Comparison of ENCODE assay signal across 7 mouse cellular contexts in the genomic region with DNA sequence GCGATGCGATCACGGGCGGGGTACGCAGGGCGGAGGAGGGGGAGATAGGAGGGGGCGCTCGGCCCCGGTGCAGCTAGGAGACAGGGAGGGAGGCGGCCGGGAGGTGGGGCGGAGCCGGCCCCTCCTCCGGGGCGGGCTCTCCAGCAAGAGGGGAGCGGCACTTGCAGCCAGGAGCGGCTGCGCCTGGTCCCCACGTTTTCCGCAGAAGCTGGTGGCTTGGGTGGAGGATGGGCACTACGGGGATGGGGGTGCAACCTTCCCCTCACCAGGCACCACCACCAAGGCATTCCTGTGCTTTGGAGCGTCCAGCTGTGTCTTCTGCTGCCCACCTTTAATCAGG. TPM values are rescaled to one million over a fixed set of nuclear protein-coding genes. Genes with fewer than 3 reads are reported as not detected.
DNase-seq lines count a peak whose midpoint lies in the region; ATAC-seq lines count a peak whose summit lies in the region.

TSS of gene Fbxo41 (minus strand) at position 84 of the 340 bp plus-strand sequence.

- DNase-seq in thymus, postnatal 4 days = peak; percentile 31
- no peak for DNase-seq in thymus, postnatal 0 days (ENCODE audit: low spot score)
- DNase-seq in cerebellum, postnatal 25 days = peak; percentile 82 to 87
- peak; percentile 74 to 78 for DNase-seq in frontal cortex, postnatal 36 days (ENCODE audit: low spot score in 2 of 2)
- peak in 1 of 2 experiments; percentile 76 for DNase-seq in left cerebral cortex, adult 8-10 months (ENCODE audit: low spot score in 2 of 2)
- DNase-seq in midbrain, embryonic 14.5 days = peak; percentile 83

- peak within 1 kb of the TSS; percentile 74 for H3K4me3 ChIP-seq in midbrain, embryonic 14.5 days (replicated peaks; ENCODE audit: low read depth, low read length)

- H3K9me3 ChIP-seq in midbrain, embryonic 14.5 days (ENCODE audit: control insufficient read depth, low read length) = no peaks in the 10 kb centered on the region

- H3K27ac ChIP-seq in midbrain, embryonic 14.5 days (replicated peaks; ENCODE audit: low read depth, low read length) = peak within 1 kb of the TSS; percentile 86

- H3K36me3 ChIP-seq in midbrain, embryonic 14.5 days (ENCODE audit: control insufficient read depth, insufficient read depth, low read length) = no peaks in the 10 kb centered on the region

- H3K4me1 ChIP-seq in midbrain, embryonic 14.5 days (ENCODE audit: control insufficient read depth, insufficient read depth, low read length) = peaks cover 14% of the 10 kb centered on the region

- ATAC-seq in midbrain, embryonic 14.5 days (ENCODE audit: low FRiP score, low TSS enrichment) = peak; percentile 85
- no peak for ATAC-seq in erythroid progenitor cell, adult 5-6 weeks (replicated peaks; ENCODE audit: low FRiP score, poor library complexity, severe bottlenecking)

- peak within 1 kb of the TSS; percentile 81 for H3K4me2 ChIP-seq in midbrain, embryonic 14.5 days (ENCODE audit: low read length)

- WGBS in midbrain, embryonic 14.5 days = under 1% methylated on average over 22 of the region's 22 CpGs

- H3K27me3 ChIP-seq in midbrain, embryonic 14.5 days (ENCODE audit: control insufficient read depth, insufficient read depth, low read length) = no peaks in the 10 kb centered on the region

- H3K9ac ChIP-seq in midbrain, embryonic 14.5 days (replicated peaks; ENCODE audit: low read length) = peak within 1 kb of the TSS; percentile 90

RNA-seq across cellular contexts. Expression of gene Fbxo41, which starts in this region (rescaled TPM):
- 0.04 TPM in 1 of 2 replicates, not detected in the other for polyA plus RNA-seq in thymus, postnatal 0 days (2015; fragmentation: Nextera tagmentation; extraction: Ambion mirVana)
- 10 to 100 TPM; 80.0 to 89.9 (median 88.0) TPM for total RNA-seq in left cerebral cortex, adult 8-10 months (2022)
- 10.1 and 11.4 TPM in 2 replicates for polyA plus RNA-seq in midbrain, embryonic 14.5 days (2014; fragmentation: Nextera tagmentation; extraction: Ambion mirVana)
- not detected in 2 replicates for total RNA-seq in erythroid progenitor cell, adult 5-6 weeks (2015; ENCODE audit: low replicate concordance)
- total RNA-seq in erythroid progenitor cell, adult 5-6 weeks (2017; ENCODE audit: low replicate concordance) = not detected in 2 replicates

Comparison
In these comparisons a context has a peak if more than half of its experiments do, and no peak if none do; other contexts are left out.
1. RNA of gene Fbxo41 (total RNA-seq): 80.0 to 89.9 TPM in left cerebral cortex, adult 8-10 months; not detected in erythroid progenitor cell, adult 5-6 weeks; every median in the first group is over 10 times any median in the second.
2. RNA of gene Fbxo41 (polyA plus RNA-seq): 10.1 to 11.4 TPM in midbrain, embryonic 14.5 days; 0.04 TPM in thymus, postnatal 0 days; every median in the first group is over 10 times any median in the second.